Mouse (Mus musculus) forebrain, embryonic 16.5 days (tissue): ENCODE measurements around the gene BC051142. TPM values are rescaled to one million over a fixed set of nuclear protein-coding genes. Genes with fewer than 3 reads are reported as not detected.
"Not testable (repeated sequence)": the region's sequence is repeated elsewhere in the genome, so short reads cannot be mapped to it uniquely, and the experiment has no call there.

ENCODE experiments used
- ATAC-seq: fragments of 200-750 bp; cut with Nextera tagmentation; 2 replicates; pipeline ENCODE4 v1.8.0; 2017; ENCODE audit warnings: mild to moderate bottlenecking, moderate library complexity
- H3K27ac ChIP-seq: fragments of 300-500 bp; sonication (generic); 2 replicates; pipeline ENCODE4 v1.5.1; 2014; ENCODE audit warnings: low read length, control low read depth
- H3K27me3 ChIP-seq: fragments of 300-500 bp; sonication (generic); replicated peaks from 2 replicates; pipeline ENCODE4 v1.6.1; 2014; ENCODE audit warnings: low read length; ENCODE audit not compliant: control insufficient read depth, insufficient read depth
- H3K36me3 ChIP-seq: fragments of 300-500 bp; sonication (generic); 2 replicates; pipeline ENCODE4 v1.6.1; 2014; ENCODE audit not compliant: control insufficient read depth, insufficient read depth
- H3K4me1 ChIP-seq: fragments of 300-500 bp; sonication (generic); replicated peaks from 2 replicates; pipeline ENCODE4 v1.6.1; 2014; ENCODE audit warnings: low read length; ENCODE audit not compliant: control insufficient read depth, insufficient read depth
- H3K4me2 ChIP-seq: fragments of 300-500 bp; sonication (generic); 2 replicates; pipeline ENCODE4 v1.6.1; 2014; ENCODE audit warnings: mild to moderate bottlenecking, low read length, control low read depth
- H3K4me3 ChIP-seq: fragments of 300-500 bp; sonication (generic); replicated peaks from 2 replicates; pipeline ENCODE4 v1.5.1; 2014; ENCODE audit warnings: mild to moderate bottlenecking, low read length, control low read depth
- H3K9ac ChIP-seq: fragments of 300-500 bp; sonication (generic); replicated peaks from 2 replicates; pipeline ENCODE4 v1.6.1; 2014; ENCODE audit warnings: low read depth, low read length, control low read depth
- H3K9me3 ChIP-seq: fragments of 300-500 bp; sonication (generic); 2 replicates; pipeline ENCODE4 v1.6.1; 2016; ENCODE audit warnings: low read length; ENCODE audit not compliant: control insufficient read depth
- WGBS: fragments of 180-500 bp; shearing (Covaris S2); extraction: QIAGEN DNeasy Blood & Tissue Kit; methylation state at CpG from one replicate; pipeline ENCODE4 v1.1.7; 2014; 5-methylcytosine and 5-hydroxymethylcytosine counted together
- polyA plus RNA-seq: library from polyadenylated mRNA; unstranded; fragments of >200 nt; fragmentation: Nextera tagmentation; extraction: Ambion mirVana; gene quantifications from 2 replicates; pipeline ENCODE4 v1.2.1, GENCODE M21; 2015

Gene BC051142
- polyA plus RNA-seq, 1 experiment from 2014 or later: 4.4 TPM

DNA sequence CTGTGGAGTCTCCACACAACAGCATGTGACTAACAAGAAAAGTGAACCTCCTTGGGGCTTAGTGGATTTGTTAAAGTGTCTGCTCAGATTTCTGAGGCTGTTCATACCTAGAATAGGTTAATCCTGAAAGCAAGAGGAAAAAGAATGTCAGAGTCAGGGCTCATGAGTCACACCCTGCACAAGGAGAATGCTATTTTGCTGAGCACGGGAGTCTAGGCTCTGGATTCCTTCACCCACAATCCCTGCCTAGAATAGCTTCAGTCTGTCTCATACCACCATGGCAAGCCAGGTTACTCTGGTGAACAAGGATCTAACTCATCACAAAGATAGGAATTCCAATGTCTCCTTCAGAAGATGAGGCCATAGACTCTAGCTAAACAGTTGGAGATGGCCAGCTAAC, 40.0 kb downstream of the BC051142 start:
- no peak overlapping the region for H3K4me2 ChIP-seq
- 59% methylated on average over 1 of the region's 1 CpGs for WGBS
- no peak overlapping the region for H3K27ac ChIP-seq
- no peak for ATAC-seq
- H3K9me3 ChIP-seq: no peaks in the 10 kb centered on the region
- H3K4me3 ChIP-seq: no peak overlapping the region
- H3K9ac ChIP-seq: no peak overlapping the region
- no peaks in the 10 kb centered on the region for H3K4me1 ChIP-seq
- H3K27me3 ChIP-seq: no peaks in the 10 kb centered on the region
- H3K36me3 ChIP-seq: no peaks in the 10 kb centered on the region

DNA sequence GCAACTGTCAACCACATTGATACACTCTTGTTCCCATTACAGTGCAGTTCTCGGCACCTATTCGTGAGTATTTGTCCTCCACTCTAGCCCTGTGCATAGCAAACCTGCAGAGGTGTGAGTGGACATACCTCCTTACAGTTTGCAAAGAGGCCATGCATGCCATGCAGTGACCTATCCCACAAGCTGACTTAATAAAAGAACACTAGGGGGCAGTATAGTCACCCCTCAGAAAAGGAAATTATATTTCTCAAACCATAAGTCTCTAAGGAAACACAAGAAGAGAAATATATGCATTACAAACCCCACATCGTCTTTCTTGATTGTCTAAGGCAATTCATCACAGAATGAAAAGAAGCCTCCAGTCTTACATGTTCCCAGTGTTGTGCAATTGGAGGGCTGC, 41.2 kb downstream of the BC051142 start:
- Histone ChIP-seq H3K36me3 (no peaks in the 10 kb centered on the region), H3K27ac (no peak overlapping the region), H3K27me3 (no peaks in the 10 kb centered on the region), H3K9ac (no peak overlapping the region), H3K4me3 (no peak overlapping the region), H3K4me2 (no peak overlapping the region), H3K4me1 (no peaks in the 10 kb centered on the region), H3K9me3 (no peaks in the 10 kb centered on the region)
- no peak for ATAC-seq
- WGBS: 49% methylated on average over 3 of the region's 3 CpGs

DNA sequence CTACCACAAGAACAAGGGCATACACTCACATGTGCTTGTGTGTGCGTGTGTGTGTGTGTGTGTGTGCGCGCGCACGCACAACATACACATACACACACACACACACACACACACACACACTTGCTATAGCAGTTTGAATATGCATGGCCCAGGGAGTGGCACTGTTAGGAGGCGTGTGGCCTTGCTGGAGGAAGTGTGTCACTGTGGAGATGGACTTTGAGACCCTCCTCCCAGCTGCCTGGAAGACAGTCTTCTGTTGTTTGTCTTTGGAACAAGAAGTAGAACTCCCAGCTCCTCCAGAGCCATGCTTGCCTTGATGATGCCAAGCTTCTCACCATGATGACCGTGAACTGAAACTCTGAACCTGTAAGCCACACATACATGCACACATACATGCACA, 43.4 kb downstream of the BC051142 start:
- H3K4me2 ChIP-seq: no peak overlapping the region
- ATAC-seq: no peak
- H3K36me3 ChIP-seq: no peaks in the 10 kb centered on the region
- WGBS: 90% methylated on average over 7 of the region's 7 CpGs
- no peaks in the 10 kb centered on the region for H3K9me3 ChIP-seq
- no peak overlapping the region for H3K27ac ChIP-seq
- H3K4me1 ChIP-seq: no peaks in the 10 kb centered on the region
- no peak overlapping the region for H3K4me3 ChIP-seq
- H3K27me3 ChIP-seq: no peaks in the 10 kb centered on the region
- no peak overlapping the region for H3K9ac ChIP-seq

GRCm38 (mm10) chr17:34448473-34449041, 49.9 kb downstream of the BC051142 start:
- WGBS: 76% methylated on average over 6 of the region's 6 CpGs
- H3K4me2 ChIP-seq: no peak overlapping the region
- no peak overlapping the region for H3K27ac ChIP-seq
- no peaks in the 10 kb centered on the region for H3K4me1 ChIP-seq
- no peak overlapping the region for H3K4me3 ChIP-seq
- H3K36me3 ChIP-seq: no peaks in the 10 kb centered on the region
- H3K9ac ChIP-seq: no peak overlapping the region
- H3K9me3 ChIP-seq: no peaks in the 10 kb centered on the region
- H3K27me3 ChIP-seq: no peaks in the 10 kb centered on the region
- ATAC-seq: no peak

DNA sequence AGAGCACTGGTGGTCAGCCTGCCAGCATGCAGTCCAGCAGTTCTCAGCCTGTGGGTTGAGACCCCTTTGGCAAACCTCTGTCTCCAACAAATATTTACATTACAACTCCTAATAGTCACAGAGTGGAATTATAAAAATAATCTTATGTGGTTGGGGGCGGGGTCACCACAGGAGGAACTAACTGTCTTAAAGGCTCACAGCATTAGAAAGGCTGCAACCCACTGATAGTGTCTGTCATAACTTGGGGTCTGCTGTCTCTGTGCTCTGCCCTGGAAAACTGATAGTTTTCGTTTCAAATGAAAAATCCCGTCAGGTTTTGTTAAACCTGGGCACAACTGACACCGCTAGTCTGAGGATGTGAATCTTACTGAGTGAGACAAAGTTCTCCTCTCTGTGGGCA, 59.0 kb downstream of the BC051142 start:
- Histone ChIP-seq H3K27ac (no peak overlapping the region), H3K4me3 (no peak overlapping the region), H3K36me3 (no peaks in the 10 kb centered on the region), H3K4me2 (no peak overlapping the region), H3K27me3 (no peaks in the 10 kb centered on the region), H3K4me1 (no peaks in the 10 kb centered on the region), H3K9ac (no peak overlapping the region), H3K9me3 (no peaks in the 10 kb centered on the region)
- 83% methylated on average over 4 of the region's 4 CpGs for WGBS
- ATAC-seq: no peak

DNA sequence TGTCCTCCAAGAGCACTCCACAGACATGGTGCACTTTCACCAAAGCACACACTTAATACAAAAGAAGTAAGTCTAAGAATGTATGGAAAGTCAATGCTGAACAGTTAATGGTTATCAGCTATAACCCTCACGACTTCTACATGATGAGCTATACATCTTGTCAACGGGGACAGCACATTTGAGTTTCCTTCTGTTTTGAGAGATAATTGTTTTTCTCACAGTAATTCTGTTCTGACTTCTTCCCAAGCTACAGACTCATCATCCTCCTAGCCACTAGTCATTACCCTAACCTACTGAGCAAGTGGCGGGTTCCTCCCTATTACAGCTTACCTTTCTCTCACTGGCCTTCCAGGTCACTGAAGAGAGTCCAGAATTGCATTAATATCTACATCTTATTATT, 60.6 kb downstream of the BC051142 start:
- WGBS: 91% methylated on average over 3 of the region's 3 CpGs
- H3K4me3 ChIP-seq: no peak overlapping the region
- H3K4me2 ChIP-seq: no peak overlapping the region
- no peaks in the 10 kb centered on the region for H3K4me1 ChIP-seq
- no peaks in the 10 kb centered on the region for H3K27me3 ChIP-seq
- no peak overlapping the region for H3K27ac ChIP-seq
- H3K9ac ChIP-seq: no peak overlapping the region
- no peaks in the 10 kb centered on the region for H3K9me3 ChIP-seq
- no peaks in the 10 kb centered on the region for H3K36me3 ChIP-seq
- ATAC-seq: no peak

DNA sequence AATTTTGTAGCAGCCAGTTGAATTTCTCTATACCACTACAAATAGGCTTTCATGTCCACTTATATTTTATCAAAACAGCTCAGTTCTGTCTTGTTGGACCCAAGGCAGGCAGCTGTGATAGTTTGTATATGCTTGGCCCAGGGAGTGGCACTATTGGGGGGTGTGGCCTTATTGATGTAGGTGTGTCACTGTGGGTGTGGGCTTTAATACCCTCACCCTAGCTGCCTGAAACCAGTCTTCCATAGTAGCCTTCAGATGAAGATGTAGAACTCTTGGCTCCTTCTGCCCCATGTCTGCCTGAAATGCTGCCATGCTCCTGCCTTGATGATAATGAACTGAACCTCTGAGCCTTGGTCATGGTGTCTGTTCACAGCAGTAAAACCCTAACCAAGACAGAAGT, 67.3 kb downstream of the BC051142 start:
- H3K9ac ChIP-seq, H3K27ac ChIP-seq, H3K4me2 ChIP-seq, H3K36me3 ChIP-seq, H3K4me3 ChIP-seq, H3K9me3 ChIP-seq, H3K27me3 ChIP-seq, ATAC-seq, H3K4me1 ChIP-seq: not testable (repeated sequence)

DNA sequence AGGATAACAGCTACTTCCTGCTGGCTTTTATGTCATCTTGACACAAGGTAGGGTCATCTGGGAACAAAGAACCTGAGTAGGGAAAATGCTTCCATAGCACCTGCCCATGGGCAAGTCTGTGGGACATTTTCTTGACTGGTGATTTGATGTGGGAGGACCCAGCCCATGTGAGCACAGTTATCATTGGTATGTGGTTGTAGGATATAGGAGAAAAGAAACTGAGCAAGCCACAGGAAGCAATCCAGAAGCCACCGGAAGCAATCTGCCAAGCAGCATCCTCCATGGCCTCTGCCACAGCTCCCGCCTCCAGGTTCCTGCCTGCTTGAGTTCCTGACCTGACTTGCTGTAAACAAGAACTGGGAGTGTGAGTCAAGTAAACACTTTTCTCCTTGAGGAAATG, 71.9 kb downstream of the BC051142 start:
- Histone ChIP-seq H3K4me2 (no peak overlapping the region), H3K9ac (no peak overlapping the region), H3K9me3 (no peaks in the 10 kb centered on the region), H3K4me1 (no peaks in the 10 kb centered on the region), H3K36me3 (no peaks in the 10 kb centered on the region), H3K4me3 (no peak overlapping the region), H3K27ac (no peak overlapping the region), H3K27me3 (no peaks in the 10 kb centered on the region)
- ATAC-seq: no peak
- WGBS: 95% methylated on average over 2 of the region's 2 CpGs

GRCm38 (mm10) chr17:34475060-34475459, 76.4 kb downstream of the BC051142 start:
- no peak for ATAC-seq
- no peaks in the 10 kb centered on the region for H3K9me3 ChIP-seq
- H3K36me3 ChIP-seq: no peaks in the 10 kb centered on the region
- no peak overlapping the region for H3K27ac ChIP-seq
- H3K27me3 ChIP-seq: no peaks in the 10 kb centered on the region
- H3K4me1 ChIP-seq: no peaks in the 10 kb centered on the region
- H3K4me2 ChIP-seq: no peak overlapping the region
- whole genome bisulfite sequencing: 85% methylated on average over 3 of the region's 3 CpGs
- no peak overlapping the region for H3K9ac ChIP-seq
- H3K4me3 ChIP-seq: no peak overlapping the region

DNA sequence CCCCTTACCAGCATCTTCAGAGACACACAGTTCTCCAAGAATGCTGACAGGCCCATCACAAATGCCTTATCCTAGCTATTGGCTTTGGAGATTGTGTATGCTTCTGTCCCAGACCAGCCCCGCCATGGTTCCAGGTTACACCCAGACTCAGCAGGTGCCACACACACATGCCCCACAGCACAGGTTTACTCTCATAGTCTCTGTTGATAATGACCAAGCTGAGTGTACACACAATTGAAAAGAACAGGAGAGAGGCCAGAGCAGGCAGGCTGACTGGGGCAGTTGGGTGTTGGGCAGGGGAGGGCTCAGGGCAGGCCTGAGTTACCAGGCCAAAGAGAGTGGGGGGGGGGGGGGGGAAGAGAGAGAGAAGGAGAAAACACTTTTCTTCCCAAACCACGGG, 77.8 kb downstream of the BC051142 start:
- no peak for ATAC-seq
- Histone ChIP-seq H3K4me3 (no peak overlapping the region), H3K4me2 (no peak overlapping the region), H3K9ac (no peak overlapping the region), H3K36me3 (no peaks in the 10 kb centered on the region), H3K9me3 (no peaks in the 10 kb centered on the region), H3K4me1 (no peaks in the 10 kb centered on the region), H3K27me3 (no peaks in the 10 kb centered on the region), H3K27ac (no peak overlapping the region)
- 94% methylated on average over 1 of the region's 2 CpGs for WGBS
